Mouse (Mus musculus) liver, adult 10 weeks (tissue): Measurements from ENCODE around the gene Gm45785. TPM values are rescaled to one million over a fixed set of nuclear protein-coding genes. Genes with fewer than 3 reads are reported as not detected.

ENCODE experiments used
- polyA plus RNA-seq: library from polyadenylated mRNA; stranded (reverse); fragments of 350-450 nt; fragmentation: Illumina TruSeq; extraction: RNeasy Lipid Tissue Mini Kit (QIAGEN cat#74804); gene quantifications from one replicate; pipeline ENCODE4 v1.2.3, GENCODE M21; 2014; ENCODE audit warnings: low read depth, low replicate concordance

The Gm45785 gene
- polyA plus RNA-seq = not detected

GRCm38 (mm10) chr7:140855860-140856784 lies at the start of gene Gm45785:
TSS of gene Gm45785 (minus strand) at chr7:140856331.

GRCm38 (mm10) chr7:140900220-140900619 lies 44.1 kb upstream of the Gm45785 start, which contains the start of gene Cox8b:
TSS of gene Cox8b (minus strand) at chr7:140900446.

GRCm38 (mm10) chr7:140881696-140882468 lies 25.8 kb upstream of the Gm45785 start, which contains the start of the genes Psmd13 and Sirt3:
TSS of gene Psmd13 (plus strand) at chr7:140881968.
TSS of gene Sirt3 (minus strand) at chr7:140882309.

GRCm38 (mm10) chr7:140857550-140858505 lies 1.7 kb upstream of the Gm45785 start, which contains the start of gene Bet1l:
TSS of gene Bet1l (minus strand) at chr7:140857577.

GRCm38 (mm10) chr7:140856785-140857549 lies 836 bp upstream of the Gm45785 start, which contains the start of gene Ric8a:
TSS of gene Ric8a (plus strand) at chr7:140856957.

GRCm38 (mm10) chr7:140847755-140848580 lies 8.2 kb downstream of the Gm45785 start, which contains the start of gene Odf3:
TSS of gene Odf3 (plus strand) at chr7:140847805.

GRCm38 (mm10) chr7:140844905-140845665 lies 11.0 kb downstream of the Gm45785 start, which contains the start of gene Scgb1c1:
TSS of gene Scgb1c1 (plus strand) at chr7:140845547.

GRCm38 (mm10) chr7:140834968-140835757 lies 21.0 kb downstream of the Gm45785 start, which contains the start of gene Urah:
TSS of gene Urah (plus strand) at chr7:140835018.

GRCm38 (mm10) chr7:140821653-140822329 lies 34.3 kb downstream of the Gm45785 start, which contains the start of gene Zfp941:
TSS of gene Zfp941 (minus strand) at chr7:140822178.

GRCm38 (mm10) chr7:140787406-140788052 lies 68.6 kb downstream of the Gm45785 start, which contains the start of gene Syce1:
TSS of gene Syce1 (minus strand) at chr7:140787852.

Other genes with a start within 250 kb of the Gm45785 start
- gene Olfr61, start 227.4 kb downstream of the Gm45785 start, polyA plus RNA-seq = not detected
- not detected for gene Olfr53, start 209.9 kb downstream of the Gm45785 start, polyA plus RNA-seq
- not detected for gene Olfr539, start 196.4 kb downstream of the Gm45785 start, polyA plus RNA-seq
- gene Olfr45, start 174.4 kb downstream of the Gm45785 start, polyA plus RNA-seq = not detected
- gene Olfr541, start 159.1 kb downstream of the Gm45785 start, polyA plus RNA-seq = not detected
- gene Cyp2e1, start 92.6 kb downstream of the Gm45785 start, polyA plus RNA-seq = 9,740 TPM
- gene Syce1, start 68.5 kb downstream of the Gm45785 start, polyA plus RNA-seq = not detected
- gene Zfp941, start 34.2 kb downstream of the Gm45785 start, polyA plus RNA-seq = 0.66 TPM
- gene Urah, start 21.3 kb downstream of the Gm45785 start, polyA plus RNA-seq = 287 TPM
- not detected for gene Scgb1c1, start 10.8 kb downstream of the Gm45785 start, polyA plus RNA-seq
- not detected for gene Odf3, start 8.5 kb downstream of the Gm45785 start, polyA plus RNA-seq
- gene Ric8a, start 626 bp upstream of the Gm45785 start, polyA plus RNA-seq = 4.3 TPM
- gene Bet1l, start 1.2 kb upstream of the Gm45785 start, polyA plus RNA-seq = 1.4 TPM
- 89.2 TPM for gene Psmd13, start 25.6 kb upstream of the Gm45785 start, polyA plus RNA-seq
- gene Sirt3, start 26.0 kb upstream of the Gm45785 start, polyA plus RNA-seq = 15.2 TPM
- not detected for gene Cox8b, start 44.1 kb upstream of the Gm45785 start, polyA plus RNA-seq
- gene Nlrp6, start 64.6 kb upstream of the Gm45785 start, polyA plus RNA-seq = 20.5 TPM
- gene Pgghg, start 85.1 kb upstream of the Gm45785 start, polyA plus RNA-seq = 2.3 TPM
- not detected for gene Ifitm5, start 94.0 kb upstream of the Gm45785 start, polyA plus RNA-seq
- not detected for gene Gm45717, start 99.6 kb upstream of the Gm45785 start, polyA plus RNA-seq
- 135 TPM for gene Ifitm2, start 99.7 kb upstream of the Gm45785 start, polyA plus RNA-seq
- gene Ifitm1, start 110.9 kb upstream of the Gm45785 start, polyA plus RNA-seq = 4.2 TPM
- 163 TPM for gene Ifitm3, start 154.4 kb upstream of the Gm45785 start, polyA plus RNA-seq
- 2.6 TPM for gene Ifitm6, start 161.6 kb upstream of the Gm45785 start, polyA plus RNA-seq
- gene Gm17387, start 172.8 kb upstream of the Gm45785 start, polyA plus RNA-seq = not detected
- gene B4galnt4, start 204.8 kb upstream of the Gm45785 start, polyA plus RNA-seq = not detected
- not detected for gene Pkp3, start 221.9 kb upstream of the Gm45785 start, polyA plus RNA-seq
- 1.6 TPM for gene Sigirr, start 244.2 kb upstream of the Gm45785 start, polyA plus RNA-seq